Mouse (Mus musculus) CH12.LX (cell line): ENCODE measurements around the gene Anapc7. TPM values are rescaled to one million over a fixed set of nuclear protein-coding genes. Genes with fewer than 3 reads are reported as not detected.
A peak's percentile ranks its signal among the peaks of the same experiment; 100 is the strongest.

Experiments
- DNase-seq: peaks from one replicate; pipeline ENCODE4 v3.0.0-alpha.2; 2013; ENCODE audit errors: extremely low read depth
- H3K27ac ChIP-seq: 2 replicates; pipeline ENCODE4 v1.5.1; 2012; ENCODE audit warnings: low read depth, mild to moderate bottlenecking, control low read depth, moderate library complexity; ENCODE audit not compliant: insufficient read depth
- H3K27me3 ChIP-seq: replicated peaks from 2 replicates; pipeline ENCODE3; 2012; ENCODE audit warnings: inconsistent platforms
- H3K36me3 ChIP-seq, 2 experiments: replicated peaks in 1 of 2; 2 replicates each; pipeline versions ENCODE3 to v1.6.1; 2012; ENCODE audit warnings: inconsistent platforms in 1 of 2, low read length in 1 of 2, mild to moderate bottlenecking in 1 of 2, mixed read lengths in 1 of 2, moderate library complexity in 1 of 2; ENCODE audit not compliant: control insufficient read depth in 1 of 2, insufficient read depth in 1 of 2
- H3K4me1 ChIP-seq, 2 experiments: 2 replicates each; pipeline ENCODE4 v1.6.1; 2012; ENCODE audit warnings: inconsistent platforms in 1 of 2, moderate library complexity in 1 of 2; ENCODE audit not compliant: insufficient read depth in 2 of 2, control insufficient read depth in 1 of 2
- H3K4me2 ChIP-seq: 2 replicates; pipeline ENCODE4 v1.6.1; 2012; ENCODE audit warnings: low read depth, mild to moderate bottlenecking, control low read depth; ENCODE audit not compliant: poor library complexity, insufficient read depth, severe bottlenecking
- H3K4me3 ChIP-seq, 3 experiments: fragments of 150-350 bp in 1 of 3; sonication (generic) in 1 of 3; replicated peaks in 1 of 3; 2 replicates each; pipeline versions ENCODE3 to v1.5.1; 2011 to 2012; ENCODE audit warnings: low read depth in 2 of 3, low read length in 2 of 3, mild to moderate bottlenecking in 2 of 3, moderate library complexity in 2 of 3, control low read depth in 1 of 3, improper control_type of control experiment in 1 of 3, inconsistent platforms in 1 of 3, mixed read lengths in 1 of 3; ENCODE audit not compliant: poor library complexity in 1 of 3
- H3K79me2 ChIP-seq: replicated peaks from 2 replicates; pipeline ENCODE4 v1.6.1; 2012; ENCODE audit warnings: mild to moderate bottlenecking, moderate library complexity; ENCODE audit not compliant: control insufficient read depth, poor library complexity, insufficient read depth, severe bottlenecking; ENCODE audit errors: extremely low read depth
- H3K9ac ChIP-seq: 2 replicates; pipeline ENCODE4 v1.6.1; 2012; ENCODE audit warnings: low read depth, mild to moderate bottlenecking, control low read depth, moderate library complexity; ENCODE audit not compliant: insufficient read depth
- H3K9me3 ChIP-seq: replicated peaks from 2 replicates; pipeline ENCODE3; 2012; ENCODE audit warnings: low read length, inconsistent platforms, mixed read lengths
- CTCF ChIP-seq, 2 experiments: IDR thresholded peaks in 1 of 2; conservative IDR thresholded peaks in 1 of 2; 2 replicates each; pipeline ENCODE4 v1.5.1; 2011 to 2012; ENCODE audit warnings: low read depth in 2 of 2, low read length in 2 of 2, improper control_type of control experiment in 1 of 2, inconsistent platforms in 1 of 2, mild to moderate bottlenecking in 1 of 2, moderate library complexity in 1 of 2
- JUN ChIP-seq: IDR thresholded peaks from 2 replicates; pipeline ENCODE4 v1.6.1; 2011; ENCODE audit warnings: low read depth, mild to moderate bottlenecking, low read length, improper control_type of control experiment, moderate library complexity; ENCODE audit not compliant: insufficient read depth
- JUND ChIP-seq: conservative IDR thresholded peaks from 2 replicates; pipeline ENCODE4 v1.6.1; 2011; ENCODE audit warnings: low read depth, low read length, improper control_type of control experiment
- RCOR1 ChIP-seq: conservative IDR thresholded peaks from 2 replicates; pipeline ENCODE4 v1.6.1; 2012; ENCODE audit warnings: low read depth, mild to moderate bottlenecking, inconsistent platforms, low read length, improper control_type of control experiment
- UBTF ChIP-seq: IDR thresholded peaks from 2 replicates; pipeline ENCODE4 v1.6.1; 2012; ENCODE audit warnings: low read depth, mild to moderate bottlenecking, inconsistent platforms, low read length, improper control_type of control experiment, moderate library complexity
- ZKSCAN1 ChIP-seq: IDR thresholded peaks from 2 replicates; pipeline ENCODE4 v1.6.1; 2012; ENCODE audit warnings: low read depth, inconsistent platforms, low read length, improper control_type of control experiment, borderline replicate concordance
- dilution Hi-C: fragments of 300-500 bp; cut with MboI; formaldehyde crosslinking; loops from 2 replicates; pipeline ENCODE4 v1.14.3; 2020; ENCODE audit warnings: low sequenced_read_pairs; ENCODE audit not compliant: extremely low pct_unique_long_range_greater_than_20kb, extremely low pct_ligation_motif_present
- in situ Hi-C: fragments of 300-500 bp; cut with MboI; formaldehyde crosslinking; loops from 3 replicates; pipeline ENCODE4 v1.14.3; 2019; ENCODE audit warnings: low sequenced_read_pairs, low pct_ligation_motif_present, low pct_unique_long_range_greater_than_20kb, mixed read lengths
- polyA plus RNA-seq: library from polyadenylated mRNA; unstranded; fragments of >175 nt; gene quantifications from 2 replicates; pipeline ENCODE4 v1.2.1, GENCODE M21; 2012; ENCODE audit warnings: low read depth; ENCODE audit not compliant: insufficient read length
- total RNA-seq, 2 experiments: library from RNA; depleted of rRNA; stranded (reverse); fragments of 300-350 nt in 1 of 2; fragments of >200 nt in 1 of 2; gene quantifications; 2 replicates each; pipeline ENCODE4 v1.2.3; 2012 to 2014

Gene Anapc7
- total and polyA plus RNA-seq, 3 experiments = 21.3 to 43.3 (median 39.4) TPM

DNA sequence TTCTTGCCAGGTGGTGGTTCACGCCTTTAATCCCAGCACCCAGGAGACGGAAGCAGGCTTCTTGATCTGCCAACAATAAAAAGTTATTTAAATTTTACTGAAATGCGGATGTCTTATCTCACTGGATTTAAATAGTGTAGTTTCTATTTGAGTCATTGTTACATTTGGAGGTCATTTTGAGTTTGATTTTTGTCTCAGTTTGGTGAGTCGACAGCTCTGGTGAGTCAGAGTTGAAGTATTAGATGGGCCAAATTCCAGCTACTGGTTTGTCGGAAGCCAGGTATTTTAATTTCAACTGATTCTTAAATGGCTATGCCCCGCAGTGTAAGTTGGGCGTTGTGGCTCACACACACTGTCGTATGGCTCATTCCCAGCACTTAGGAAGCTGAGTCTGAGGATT lies 9.7 kb downstream of the Anapc7 start:
- TF ChIP-seq JUND (peak; percentile 70), JUN (0 out of 2 replicates have a peak, but pooled peaks have one; percentile 28), RCOR1 (no peak)
- H3K4me2 ChIP-seq = no peak overlapping the region
- H3K9ac ChIP-seq = no peak overlapping the region
- no peaks in the 10 kb centered on the region for H3K9me3 ChIP-seq
- H3K27ac ChIP-seq = peak overlapping the region; percentile 35; the same call in 1 of the 2 replicates
- H3K36me3 ChIP-seq = peaks cover 67 to 92% of the 10 kb centered on the region in 2 experiments
- peaks cover 0 to 5% of the 10 kb centered on the region in 2 experiments; a peak in 1 of 4 replicates for H3K4me1 ChIP-seq
- DNase-seq = peak; percentile 31
- H3K4me3 ChIP-seq = no peak overlapping the region
- in situ Hi-C loops = no loop called here
- dilution Hi-C loops = no loop called here
- H3K79me2 ChIP-seq = no peaks in the 10 kb centered on the region; the same call in 1 of the 2 replicates
- H3K27me3 ChIP-seq = no peaks in the 10 kb centered on the region

DNA sequence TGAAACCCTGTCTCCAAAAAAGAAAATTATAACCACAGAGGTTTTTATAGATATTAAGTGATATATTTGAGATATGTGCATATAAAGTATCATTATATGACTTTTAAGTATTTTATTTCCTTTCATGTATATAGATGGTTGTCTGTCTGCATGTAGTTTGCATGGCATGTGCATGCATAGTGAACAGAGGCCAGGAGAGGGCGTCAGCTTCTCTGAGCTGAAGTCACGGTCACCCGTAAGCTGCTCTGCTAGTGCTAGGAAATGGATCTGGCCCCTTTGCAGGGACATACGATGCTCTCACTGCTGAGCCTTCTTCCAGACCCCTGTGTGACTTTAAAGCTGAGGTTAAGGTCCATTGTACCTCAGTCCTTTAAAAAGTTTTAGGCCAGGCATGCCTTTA lies 13.0 kb downstream of the Anapc7 start:
- TF ChIP-seq CTCF (conservative IDR thresholded peaks at IDR 0.05 in 1 of 2, IDR thresholded peaks at IDR 0.05 in 1 of 2; ENCODE audit: low read depth in 2 of 2, low read length in 2 of 2) (peak in 1 of 2 experiments; percentile 20; a peak in 1 of 4 replicates), UBTF (no peak)
- TF ChIP-seq, all 38 proteins: peak for 1
- Histone ChIP-seq H3K27me3 (no peaks in the 10 kb centered on the region), H3K79me2 (no peaks in the 10 kb centered on the region), H3K9ac (no peak overlapping the region), H3K4me1 (peaks cover 0 to 5% of the 10 kb centered on the region in 2 experiments; a peak in 1 of 4 replicates), H3K27ac (no peak overlapping the region), H3K4me3 (no peak overlapping the region), H3K36me3 (peaks cover 81 to 97% of the 10 kb centered on the region in 2 experiments), H3K4me2 (no peak overlapping the region), H3K9me3 (no peaks in the 10 kb centered on the region)
- no peak for DNase-seq
- dilution Hi-C loops (no loop called here), in situ Hi-C loops (no loop called here)

DNA sequence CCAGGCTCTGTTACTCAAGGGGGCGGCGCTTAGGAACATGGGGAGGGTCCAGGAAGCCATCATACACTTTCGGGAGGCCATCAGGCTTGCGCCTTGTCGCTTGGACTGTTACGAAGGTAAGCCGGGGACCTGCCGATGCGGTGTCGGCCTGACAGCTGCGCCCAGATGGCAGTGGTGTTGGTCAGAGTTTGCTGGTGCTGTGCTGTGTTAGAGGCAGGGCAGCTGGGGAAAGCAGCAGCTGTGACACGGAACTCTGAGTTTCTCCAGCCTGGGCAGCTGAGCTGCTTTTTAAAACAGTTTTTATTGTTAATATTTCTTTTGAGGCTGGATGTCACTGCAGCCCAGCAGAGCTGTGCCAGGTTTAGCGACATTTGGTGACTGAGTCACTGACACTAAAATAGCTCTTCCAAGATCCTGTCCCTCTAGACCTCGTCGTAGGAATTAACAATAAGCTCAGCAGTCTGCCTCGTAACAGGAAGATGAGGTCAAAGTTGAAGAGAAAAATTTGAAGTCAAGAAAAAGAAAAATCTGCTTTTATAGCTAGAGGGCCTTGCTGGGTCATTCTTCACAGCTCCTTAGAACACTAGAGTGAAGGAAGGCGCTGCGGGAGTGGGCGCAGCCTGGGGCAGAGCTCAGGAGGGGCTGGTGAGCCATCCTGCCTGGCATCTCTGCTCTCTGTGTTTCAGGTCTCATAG lies 18.1 kb downstream of the Anapc7 start:
- in situ Hi-C loops (no loop called here), dilution Hi-C loops (no loop called here)
- Histone ChIP-seq H3K9me3 (no peaks in the 10 kb centered on the region), H3K9ac (no peak overlapping the region), H3K27me3 (no peaks in the 10 kb centered on the region), H3K27ac (no peak overlapping the region), H3K4me2 (no peak overlapping the region), H3K4me1 (no peaks in the 10 kb centered on the region), H3K4me3 (no peak overlapping the region), H3K36me3 (peaks cover 89 to 98% of the 10 kb centered on the region in 2 experiments), H3K79me2 (no peaks in the 10 kb centered on the region)
- no peak for DNase-seq
- no peak for TF ChIP-seq ZKSCAN1
